In genomic region chr10:41451656-41452055, GRCm38 (mm10) we compare ENCODE assay signal across 15 mouse cellular contexts. TPM values are rescaled to one million over a fixed set of nuclear protein-coding genes. Genes with fewer than 3 reads are reported as not detected.
DNase-seq lines count a peak whose midpoint lies in the region; ATAC-seq and TF ChIP-seq lines count a peak whose summit lies in the region.
"Had no signal": no experiment of that assay in that cellular context is flagged by ENCODE, and none has a peak within 500 bp of the region (broad histone marks: within the 10 kb centered on the region; RNA-seq: fewer than 3 reads in every experiment).

No protein-coding gene starts in this region.

- ATAC-seq in neural tube, embryonic 15.5 days (ENCODE audit: low FRiP score) = no peak
- ATAC-seq in erythroid progenitor cell, adult 5-6 weeks (replicated peaks; ENCODE audit: low FRiP score, poor library complexity, severe bottlenecking) = no peak
- ATAC-seq: forebrain, embryonic 16.5 days had no signal

- TF ChIP-seq CTCF in liver, adult 2 months (IDR thresholded peaks at IDR 0.05; ENCODE audit: low read depth, low read length) = no peak

- 70% methylated on average over 9 of the region's 9 CpGs for WGBS in liver, adult 2 months
- 96% methylated on average over 9 of the region's 9 CpGs for WGBS in neural tube, embryonic 15.5 days

- H3K4me2 ChIP-seq in neural tube, embryonic 15.5 days = peak overlapping the region; percentile 73

- H3K27ac ChIP-seq in liver, adult 2 months (replicated peaks; ENCODE audit: insufficient read depth, low read depth, low read length) = peak overlapping the region; percentile 42
- no peak overlapping the region for H3K27ac ChIP-seq in neural tube, embryonic 15.5 days (replicated peaks)
- H3K27ac ChIP-seq: hindbrain, embryonic 14.5 days; stomach, postnatal 0 days had no signal

- H3K36me3 ChIP-seq in liver, adult 2 months (ENCODE audit: control insufficient read depth, insufficient read depth, low read length) = peaks cover 16% of the 10 kb centered on the region
- H3K36me3 ChIP-seq in neural tube, embryonic 15.5 days = peaks cover 29% of the 10 kb centered on the region

- H3K9ac ChIP-seq in liver, adult 2 months (ENCODE audit: low read depth, low read length) = no peak overlapping the region
- H3K9ac ChIP-seq in neural tube, embryonic 15.5 days (replicated peaks) = 0 out of 2 replicates have a peak overlapping the region, but pooled peaks have one; percentile 82

- H3K27me3 ChIP-seq in liver, adult 2 months (ENCODE audit: control insufficient read depth, insufficient read depth, low read length) = no peaks in the 10 kb centered on the region
- H3K27me3 ChIP-seq in neural tube, embryonic 15.5 days (replicated peaks) = no peaks in the 10 kb centered on the region

- H3K4me3 ChIP-seq in liver, adult 2 months (ENCODE audit: insufficient read depth, low read depth, low read length) = no peak overlapping the region
- H3K4me3 ChIP-seq in neural tube, embryonic 15.5 days (replicated peaks) = no peak overlapping the region

- DNase-seq in cerebellum, adult 8-10 months = peak; percentile 16
- DNase-seq in cerebellum, adult 18-20 months = no peak
- DNase-seq in liver, adult 2 months (ENCODE audit: extremely low read depth, low read depth, low spot score) = peak; percentile 53
- no peak for DNase-seq in liver
- peak; percentile 70 to 86 for DNase-seq in kidney, postnatal 25 days
- no peak for DNase-seq in layer of hippocampus, adult 9-10 months (ENCODE audit: low spot score)
- DNase-seq: embryo, embryonic 11 days; right cerebral cortex, postnatal 14 days had no signal

- TF ChIP-seq POLR2A in liver, adult 2 months (IDR thresholded peaks at IDR 0.05; ENCODE audit: extremely low read depth, insufficient read depth, low read length) = no peak

- peaks cover 16% of the 10 kb centered on the region for H3K4me1 ChIP-seq in liver, adult 2 months (ENCODE audit: control insufficient read depth, insufficient read depth, low read length)
- H3K4me1 ChIP-seq in neural tube, embryonic 15.5 days = peaks cover 47% of the 10 kb centered on the region

- no peaks in the 10 kb centered on the region for H3K9me3 ChIP-seq in neural tube, embryonic 15.5 days (replicated peaks)

- H3K79me2 ChIP-seq in liver, adult 2 months (ENCODE audit: control insufficient read depth, insufficient read depth, low read length) = peaks cover 9% of the 10 kb centered on the region; the same call in 1 of the 2 replicates

RNA-seq across cellular contexts. Expression of gene Zbtb24, which starts 1.5 kb away (rescaled TPM):
- total RNA-seq in liver, adult 2 months (2014; rRNA removed) = 10.6 and 11.1 TPM in 2 replicates
- 7.6 and 10.5 TPM in 2 replicates for polyA plus RNA-seq in liver, adult 2 months (2012; rRNA removed)
- polyA plus RNA-seq in neural tube, embryonic 15.5 days (2015; fragmentation: Nextera tagmentation; extraction: Ambion mirVana) = 17.7 and 17.9 TPM in 2 replicates
- 5.9 and 10.8 TPM in 2 replicates for total RNA-seq in erythroid progenitor cell, adult 5-6 weeks (2015; ENCODE audit: low replicate concordance)
- 10.8 and 15.2 TPM in 2 replicates for total RNA-seq in erythroid progenitor cell, adult 5-6 weeks (2017; ENCODE audit: low replicate concordance)

RNA-seq across cellular contexts. Expression of gene Mical1, which starts 24.5 kb away (rescaled TPM):
- total RNA-seq in liver, adult 2 months (2014; rRNA removed) = 0.55 and 0.94 TPM in 2 replicates
- 0.82 and 3.7 TPM in 2 replicates for polyA plus RNA-seq in liver, adult 2 months (2012; rRNA removed)
- 22.7 and 29.6 TPM in 2 replicates for polyA plus RNA-seq in neural tube, embryonic 15.5 days (2015; fragmentation: Nextera tagmentation; extraction: Ambion mirVana)
- 10.1 and 19.7 TPM in 2 replicates for total RNA-seq in erythroid progenitor cell, adult 5-6 weeks (2015; ENCODE audit: low replicate concordance)
- total RNA-seq in erythroid progenitor cell, adult 5-6 weeks (2017; ENCODE audit: low replicate concordance) = 0.76 and 11.4 TPM in 2 replicates

RNA-seq across cellular contexts. Expression of gene Smpd2, which starts 38.5 kb away (rescaled TPM):
- 29.3 and 30.8 TPM in 2 replicates for total RNA-seq in liver, adult 2 months (2014; rRNA removed)
- 47.6 and 51.5 TPM in 2 replicates for polyA plus RNA-seq in liver, adult 2 months (2012; rRNA removed)
- polyA plus RNA-seq in neural tube, embryonic 15.5 days (2015; fragmentation: Nextera tagmentation; extraction: Ambion mirVana) = 37.6 and 42.4 TPM in 2 replicates
- 0.84 and 4.7 TPM in 2 replicates for total RNA-seq in erythroid progenitor cell, adult 5-6 weeks (2015; ENCODE audit: low replicate concordance)
- 2.3 TPM in 1 of 2 replicates, not detected in the other for total RNA-seq in erythroid progenitor cell, adult 5-6 weeks (2017; ENCODE audit: low replicate concordance)

RNA-seq across cellular contexts. Expression of gene Ppil6, which starts 38.6 kb away (rescaled TPM):
- 0.94 and 1.1 TPM in 2 replicates for total RNA-seq in liver, adult 2 months (2014; rRNA removed)
- 0.09 and 0.26 TPM in 2 replicates for polyA plus RNA-seq in liver, adult 2 months (2012; rRNA removed)
- polyA plus RNA-seq in neural tube, embryonic 15.5 days (2015; fragmentation: Nextera tagmentation; extraction: Ambion mirVana) = 4.2 and 4.6 TPM in 2 replicates
- total RNA-seq in erythroid progenitor cell, adult 5-6 weeks (2015; ENCODE audit: low replicate concordance) = not detected in 2 replicates
- total RNA-seq in erythroid progenitor cell, adult 5-6 weeks (2017; ENCODE audit: low replicate concordance) = not detected in 2 replicates
- total RNA-seq: granulocyte monocyte progenitor cell, adult 5-6 weeks; neutrophil, adult 5-6 weeks had no signal

Comparison
In these comparisons a context has a peak if more than half of its experiments do, and no peak if none do; other contexts are left out.
1. DNase-seq: peak in cerebellum, adult 8-10 months (single experiment), liver, adult 2 months (single experiment) and kidney, postnatal 25 days (2 of 2); none in cerebellum, adult 18-20 months (0 of 2), liver (single experiment) and layer of hippocampus, adult 9-10 months (single experiment).